ENCODE assay signal across 11 mouse cellular contexts in genomic region chr13:37561437-37561836, GRCm38 (mm10).
DNase-seq lines count a peak whose midpoint lies in the region; ATAC-seq and TF ChIP-seq lines count a peak whose summit lies in the region.
"Had no signal": no experiment of that assay in that cellular context is flagged by ENCODE, and none has a peak within 500 bp of the region (broad histone marks: within the 10 kb centered on the region; RNA-seq: fewer than 3 reads in every experiment).

No protein-coding gene starts in this region.

- H3K4me3 ChIP-seq in heart, embryonic 11.5 days (ENCODE audit: low read depth, low read length) = no peak overlapping the region
- H3K4me3 ChIP-seq in kidney, postnatal 0 days (replicated peaks; ENCODE audit: low read depth, low read length) = no peak overlapping the region
- no peak overlapping the region for H3K4me3 ChIP-seq in kidney, adult 2 months (ENCODE audit: insufficient read depth, low read depth, low read length)
- H3K4me3 ChIP-seq in embryonic facial prominence, embryonic 14.5 days (ENCODE audit: low read depth, low read length) = no peak overlapping the region
- H3K4me3 ChIP-seq in limb, embryonic 13.5 days = no peak overlapping the region

- no peak for TF ChIP-seq POLR2A in kidney, adult 2 months (IDR thresholded peaks at IDR 0.05; ENCODE audit: low read depth, low read length)

- no peak for ATAC-seq in heart, embryonic 11.5 days (replicated peaks; ENCODE audit: insufficient number of reproducible peaks, low FRiP score, low TSS enrichment)
- ATAC-seq in kidney, postnatal 0 days (replicated peaks; ENCODE audit: low FRiP score, low read depth) = peak; percentile 41; the same call in 1 of the 2 replicates
- ATAC-seq in embryonic facial prominence, embryonic 14.5 days (ENCODE audit: low read depth) = peak; percentile 27; the same call in 1 of the 2 replicates
- no peak for ATAC-seq in limb, embryonic 13.5 days (ENCODE audit: low FRiP score, low read depth)

- no peaks in the 10 kb centered on the region for H3K36me3 ChIP-seq in heart, embryonic 11.5 days (ENCODE audit: control insufficient read depth, insufficient read depth, low read length)
- no peaks in the 10 kb centered on the region for H3K36me3 ChIP-seq in kidney, postnatal 0 days (ENCODE audit: insufficient read depth, low read length)
- H3K36me3 ChIP-seq in kidney, adult 2 months (ENCODE audit: control insufficient read depth, insufficient read depth, low read length) = no peaks in the 10 kb centered on the region
- H3K36me3 ChIP-seq in embryonic facial prominence, embryonic 14.5 days (ENCODE audit: control insufficient read depth, insufficient read depth, low read length) = no peaks in the 10 kb centered on the region
- no peaks in the 10 kb centered on the region for H3K36me3 ChIP-seq in limb, embryonic 13.5 days

- H3K9ac ChIP-seq in heart, embryonic 11.5 days (ENCODE audit: low read depth, low read length) = no peak overlapping the region
- no peak overlapping the region for H3K9ac ChIP-seq in kidney, postnatal 0 days (ENCODE audit: low read depth, low read length)
- H3K9ac ChIP-seq in embryonic facial prominence, embryonic 14.5 days (ENCODE audit: low read depth, low read length) = no peak overlapping the region
- H3K9ac ChIP-seq in limb, embryonic 13.5 days = no peak overlapping the region

- no peaks in the 10 kb centered on the region for H3K9me3 ChIP-seq in heart, embryonic 11.5 days (replicated peaks; ENCODE audit: control insufficient read depth, low read length)
- H3K9me3 ChIP-seq in kidney, postnatal 0 days (replicated peaks; ENCODE audit: low read length) = no peaks in the 10 kb centered on the region
- no peaks in the 10 kb centered on the region for H3K9me3 ChIP-seq in embryonic facial prominence, embryonic 14.5 days (ENCODE audit: control insufficient read depth, low read length)
- no peaks in the 10 kb centered on the region for H3K9me3 ChIP-seq in limb, embryonic 13.5 days

- H3K27me3 ChIP-seq in heart, embryonic 11.5 days (ENCODE audit: control insufficient read depth, insufficient read depth, low read length) = no peaks in the 10 kb centered on the region
- no peaks in the 10 kb centered on the region for H3K27me3 ChIP-seq in kidney, postnatal 0 days (ENCODE audit: insufficient read depth, low read length)
- H3K27me3 ChIP-seq in kidney, adult 2 months (replicated peaks; ENCODE audit: control insufficient read depth, insufficient read depth, low read length) = no peaks in the 10 kb centered on the region
- no peaks in the 10 kb centered on the region for H3K27me3 ChIP-seq in embryonic facial prominence, embryonic 14.5 days (replicated peaks; ENCODE audit: control insufficient read depth, insufficient read depth, low read length)
- H3K27me3 ChIP-seq in limb, embryonic 13.5 days = no peaks in the 10 kb centered on the region

- peak; percentile 96 for DNase-seq in heart, adult 11 months
- DNase-seq in kidney, postnatal 0 days (ENCODE audit: low spot score) = no peak
- no peak for DNase-seq in kidney, adult 2 months
- no peak for DNase-seq in embryonic facial prominence, embryonic 14.5 days (ENCODE audit: low spot score)
- DNase-seq in embryo, embryonic 10.5 days (ENCODE audit: low spot score) = no peak
- no peak for DNase-seq in yolk sac, embryonic 10.5 days (ENCODE audit: low spot score)
- DNase-seq: cerebellum, postnatal 36 days; kidney, postnatal 14 days; thymus, adult 18-20 months had no signal

- H3K4me2 ChIP-seq in heart, embryonic 11.5 days = no peak overlapping the region
- no peak overlapping the region for H3K4me2 ChIP-seq in kidney, postnatal 0 days (ENCODE audit: low read length)
- no peak overlapping the region for H3K4me2 ChIP-seq in embryonic facial prominence, embryonic 14.5 days (ENCODE audit: low read depth, low read length)
- H3K4me2 ChIP-seq in limb, embryonic 13.5 days (replicated peaks) = no peak overlapping the region

- H3K4me1 ChIP-seq in heart, embryonic 11.5 days (ENCODE audit: control insufficient read depth, insufficient read depth, low read length) = peaks cover 43% of the 10 kb centered on the region
- H3K4me1 ChIP-seq in kidney, postnatal 0 days (replicated peaks; ENCODE audit: insufficient read depth, low read length) = peaks cover 4% of the 10 kb centered on the region; the same call in 1 of the 2 replicates
- H3K4me1 ChIP-seq in kidney, adult 2 months (ENCODE audit: control insufficient read depth, insufficient read depth, low read length) = no peaks in the 10 kb centered on the region
- H3K4me1 ChIP-seq in embryonic facial prominence, embryonic 14.5 days (ENCODE audit: control insufficient read depth, insufficient read depth, low read length) = peaks cover 25% of the 10 kb centered on the region
- H3K4me1 ChIP-seq in limb, embryonic 13.5 days = peaks cover 38% of the 10 kb centered on the region

- 44% methylated on average over 2 of the region's 2 CpGs for WGBS in heart, embryonic 11.5 days (ENCODE audit: insufficient replicate concordance)
- WGBS in kidney, postnatal 0 days = 46% methylated on average over 2 of the region's 2 CpGs
- WGBS in kidney, adult 2 months = 58% methylated on average over 2 of the region's 2 CpGs
- WGBS in embryonic facial prominence, embryonic 14.5 days = 46% methylated on average over 2 of the region's 2 CpGs
- WGBS in limb, embryonic 13.5 days = 37% methylated on average over 2 of the region's 2 CpGs

- H3K27ac ChIP-seq in heart, embryonic 11.5 days (ENCODE audit: low read depth, low read length) = no peak overlapping the region
- no peak overlapping the region for H3K27ac ChIP-seq in kidney, postnatal 0 days
- H3K27ac ChIP-seq in kidney, adult 2 months (ENCODE audit: insufficient read depth, low read depth, low read length) = no peak overlapping the region
- H3K27ac ChIP-seq in embryonic facial prominence, embryonic 14.5 days (replicated peaks; ENCODE audit: low read depth, low read length) = no peak overlapping the region; the same call in 1 of the 2 replicates
- H3K27ac ChIP-seq in limb, embryonic 13.5 days = peak overlapping the region; percentile 65; the same call in 1 of the 2 replicates

- 0 out of 2 replicates have a peak, but pooled peaks have one; percentile 5 for TF ChIP-seq CTCF in kidney, postnatal 0 days (IDR thresholded peaks at IDR 0.05; ENCODE audit: low read depth)
- no peak for TF ChIP-seq CTCF in kidney, adult 2 months (conservative IDR thresholded peaks at IDR 0.05; ENCODE audit: insufficient read depth, insufficient read length, low read depth, low read length)

Comparison
In these comparisons a context has a peak if more than half of its experiments do, and no peak if none do; other contexts are left out.
1. ATAC-seq: peak in kidney, postnatal 0 days (single experiment) and embryonic facial prominence, embryonic 14.5 days (single experiment); none in heart, embryonic 11.5 days (single experiment) and limb, embryonic 13.5 days (single experiment).